Mouse (Mus musculus): Measurements from ENCODE around the gene Chst3. TPM values are rescaled to one million over a fixed set of nuclear protein-coding genes. Genes with fewer than 3 reads are reported as not detected.
"Not testable (repeated sequence)": the region's sequence is repeated elsewhere in the genome, so short reads cannot be mapped to it uniquely, and the experiment has no call there.

Gene Chst3
- total RNA-seq, 2 experiments from 2014 or later, result 1.6 to 1.8 TPM

GRCm38 (mm10) chr10:60240416-60240815 lies 21.4 kb upstream of the Chst3 start:
- no peak for DNase-seq (ENCODE audit: extremely low spot score in 1 of 2, low spot score in 2 of 2)
- intact Hi-C loops (cut with DNase I), result no loop called here

DNA sequence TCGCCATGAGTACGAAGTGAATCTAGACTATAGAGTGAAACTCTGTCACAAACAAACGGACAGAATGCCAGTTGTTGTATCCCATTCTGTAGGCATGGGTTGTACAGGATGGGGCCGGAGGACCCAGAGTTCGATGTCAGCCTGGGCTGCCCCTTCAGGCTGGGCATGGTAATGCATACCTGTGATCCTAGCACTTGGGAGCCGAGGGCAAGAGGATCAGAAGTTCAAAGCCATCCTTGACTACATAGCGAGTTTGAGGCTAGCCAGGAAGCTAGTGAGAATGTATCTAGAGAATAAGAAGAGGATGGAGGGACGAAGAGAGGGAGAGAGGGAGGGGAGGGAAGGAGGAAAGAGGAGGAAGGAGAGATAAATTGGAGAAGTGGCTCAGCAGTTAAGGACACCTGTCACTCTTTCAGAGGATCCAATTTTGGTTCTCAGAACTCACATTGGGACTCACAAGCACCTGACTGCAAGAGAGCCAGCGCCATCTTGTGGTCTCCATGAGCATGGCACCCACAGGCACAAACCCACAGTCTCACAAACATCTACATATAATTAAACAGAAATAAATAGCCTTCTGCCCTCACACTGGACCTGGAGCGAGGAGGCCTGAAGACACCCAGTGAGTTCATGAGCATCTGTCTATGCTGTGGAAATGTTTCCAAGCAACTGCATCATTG lies 18.6 kb upstream of the Chst3 start:
- peak in 1 of 2 experiments; percentile 56 for DNase-seq (ENCODE audit: extremely low spot score in 1 of 2, low spot score in 2 of 2)
- intact Hi-C loops (cut with DNase I), result no loop called here

GRCm38 (mm10) chr10:60235876-60236275 lies 16.8 kb upstream of the Chst3 start:
- intact Hi-C loops (cut with DNase I), result not testable (repeated sequence)

GRCm38 (mm10) chr10:60234006-60234405 lies 14.9 kb upstream of the Chst3 start:
- intact Hi-C loops (cut with DNase I), result no loop called here
- no peak for DNase-seq (ENCODE audit: extremely low spot score in 1 of 2, low spot score in 2 of 2)

More at GRCm38 (mm10) chr10:60235876-60236275, 16.8 kb upstream of the Chst3 start:
- not testable (repeated sequence) for DNase-seq (ENCODE audit: extremely low spot score in 1 of 2, low spot score in 2 of 2)

- intact Hi-C loops (cut with DNase I), result no loop called here
- no peak for DNase-seq (ENCODE audit: extremely low spot score in 1 of 2, low spot score in 2 of 2)
Measured at GRCm38 (mm10) chr10:60230321-60231088, 11.4 kb upstream of the Chst3 start.

DNA sequence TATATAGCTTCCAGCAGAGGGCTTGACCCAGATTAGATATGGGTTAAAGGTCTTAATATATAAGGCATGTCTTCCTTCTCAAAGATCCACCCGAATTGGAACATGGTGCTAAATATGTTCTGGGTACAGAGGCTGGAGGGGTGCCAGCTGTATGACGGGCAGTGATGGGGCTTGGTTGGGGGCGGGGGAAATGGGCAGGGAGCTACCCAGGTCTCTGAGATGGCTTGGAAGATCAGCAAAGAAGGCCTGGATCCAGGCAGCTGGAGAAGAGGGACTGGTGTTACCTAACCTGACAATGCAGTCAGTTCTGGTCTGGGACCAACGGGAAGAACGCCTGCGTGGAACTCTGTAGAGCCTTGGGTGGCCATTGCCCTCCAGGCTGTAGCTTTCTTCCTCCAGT lies 10.1 kb upstream of the Chst3 start:
- intact Hi-C loops (cut with DNase I), result loop anchor here (5.0 kb wide), 1 partner anchor 37 kb away; no protein-coding TSS in a partner anchor
- DNase-seq (ENCODE audit: extremely low spot score in 1 of 2, low spot score in 2 of 2), result no peak

GRCm38 (mm10) chr10:60227666-60228065 lies 8.6 kb upstream of the Chst3 start:
- DNase-seq (ENCODE audit: extremely low spot score in 1 of 2, low spot score in 2 of 2), result no peak
- intact Hi-C loops (cut with DNase I), result loop anchor here (5.0 kb wide), 1 partner anchor 35 kb away; no protein-coding TSS in a partner anchor

GRCm38 (mm10) chr10:60224601-60225000 lies 5.5 kb upstream of the Chst3 start:
- intact Hi-C loops (cut with DNase I), result no loop called here
- no peak for DNase-seq (ENCODE audit: extremely low spot score in 1 of 2, low spot score in 2 of 2)

GRCm38 (mm10) chr10:60221571-60222259 lies 2.7 kb upstream of the Chst3 start:
- DNase-seq (ENCODE audit: extremely low spot score in 1 of 2, low spot score in 2 of 2); intact Hi-C loops (cut with DNase I): not testable (repeated sequence)

DNA sequence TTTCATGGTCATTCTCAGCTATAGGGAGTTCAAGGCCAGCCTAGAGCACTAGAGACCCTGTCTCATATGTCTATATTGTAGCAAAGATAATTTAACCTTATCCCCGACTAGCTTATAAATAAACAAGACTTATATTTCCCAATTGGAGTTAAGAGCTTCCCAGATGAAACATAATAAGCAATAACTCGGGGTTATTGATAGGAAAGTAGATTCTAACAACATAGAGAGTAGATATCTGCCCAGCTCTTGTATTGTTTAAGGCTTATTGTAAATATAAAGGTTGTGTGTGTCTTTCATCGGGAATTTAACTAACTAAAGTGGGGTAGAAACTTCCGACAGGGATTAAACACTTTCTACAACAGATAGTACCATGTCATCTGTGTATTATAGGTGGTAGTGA lies 1.5 kb upstream of the Chst3 start:
- intact Hi-C loops (cut with DNase I), result no loop called here
- DNase-seq (ENCODE audit: extremely low spot score in 1 of 2, low spot score in 2 of 2), result no peak

DNA sequence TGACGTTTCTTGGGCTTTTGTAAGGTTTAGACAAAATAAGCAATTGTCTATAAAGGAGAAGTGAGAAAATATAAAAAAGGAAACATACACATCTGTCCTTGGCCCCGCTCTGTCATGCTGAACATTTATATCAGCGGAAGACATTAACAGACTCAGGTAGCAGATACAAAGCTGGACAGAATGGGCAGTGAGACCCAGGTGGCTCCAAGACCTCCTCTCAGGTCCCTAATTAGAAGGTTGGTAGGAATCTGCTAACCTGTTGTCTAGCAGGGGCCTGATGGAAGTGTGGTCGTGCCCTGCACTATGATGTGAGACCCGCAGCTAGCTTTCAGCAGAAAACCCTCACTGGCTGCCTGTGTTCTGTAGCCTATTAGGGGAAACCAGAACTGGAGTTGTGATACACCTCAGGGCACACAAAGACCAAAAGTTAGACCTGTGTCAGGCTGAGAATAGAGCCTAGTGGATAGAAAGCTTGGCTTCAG lies 1.0 kb upstream of the Chst3 start:
- DNase-seq (ENCODE audit: extremely low spot score in 1 of 2, low spot score in 2 of 2), result no peak
- intact Hi-C loops (cut with DNase I), result no loop called here

- intact Hi-C loops (cut with DNase I), result no loop called here
- DNase-seq (ENCODE audit: extremely low spot score in 1 of 2, low spot score in 2 of 2), result no peak
Measured at GRCm38 (mm10) chr10:60218033-60218590, 948 bp downstream of the Chst3 start.

- intact Hi-C loops (cut with DNase I), result no loop called here
- no peak for DNase-seq (ENCODE audit: extremely low spot score in 1 of 2, low spot score in 2 of 2)
Measured at GRCm38 (mm10) chr10:60216331-60217095, 2.5 kb downstream of the Chst3 start.

GRCm38 (mm10) chr10:60215077-60215960 lies 3.7 kb downstream of the Chst3 start:
- intact Hi-C loops (cut with DNase I), result no loop called here
- peak in 1 of 2 experiments; percentile 62 for DNase-seq (ENCODE audit: extremely low spot score in 1 of 2, low spot score in 2 of 2)

DNA sequence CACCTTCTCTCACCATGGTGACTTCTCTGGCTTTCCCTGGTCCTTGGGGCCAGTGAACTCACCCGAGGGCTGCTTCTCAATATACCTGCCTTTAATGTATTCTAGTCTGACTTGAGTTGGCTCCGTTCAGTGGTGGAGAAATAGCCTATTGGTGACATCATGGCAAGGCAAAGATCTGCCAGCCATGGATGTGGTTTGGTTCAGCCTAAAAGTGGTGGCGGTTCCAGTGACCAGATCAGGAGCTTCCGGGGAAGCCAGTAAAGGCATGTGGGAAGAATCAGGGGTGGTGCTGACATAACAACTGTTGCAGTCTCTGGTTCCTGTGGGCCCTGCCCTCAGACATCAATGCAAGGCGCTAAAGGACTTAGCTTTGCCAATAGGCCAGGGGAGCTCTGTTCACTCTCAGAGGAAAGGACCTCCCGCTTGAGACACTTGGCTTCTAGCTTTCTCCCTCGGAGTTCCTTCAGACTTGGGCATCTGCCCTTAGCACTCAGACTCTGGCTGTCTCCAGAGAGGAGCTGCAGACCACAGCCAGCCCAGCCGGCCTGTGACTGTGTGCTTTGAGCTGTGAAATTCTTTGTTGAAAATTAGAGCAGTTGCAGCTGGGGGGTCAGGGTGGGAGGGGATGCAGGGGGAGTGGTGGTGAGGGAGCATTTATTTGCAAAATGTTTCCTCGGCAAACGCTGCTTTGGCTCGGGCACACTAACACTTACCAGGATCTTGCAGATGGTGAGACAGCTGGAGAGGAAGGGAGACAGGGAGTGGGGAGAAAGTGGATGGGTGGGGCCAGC lies 6.3 kb downstream of the Chst3 start:
- DNase-seq (ENCODE audit: extremely low spot score in 1 of 2, low spot score in 2 of 2), result no peak

DNA sequence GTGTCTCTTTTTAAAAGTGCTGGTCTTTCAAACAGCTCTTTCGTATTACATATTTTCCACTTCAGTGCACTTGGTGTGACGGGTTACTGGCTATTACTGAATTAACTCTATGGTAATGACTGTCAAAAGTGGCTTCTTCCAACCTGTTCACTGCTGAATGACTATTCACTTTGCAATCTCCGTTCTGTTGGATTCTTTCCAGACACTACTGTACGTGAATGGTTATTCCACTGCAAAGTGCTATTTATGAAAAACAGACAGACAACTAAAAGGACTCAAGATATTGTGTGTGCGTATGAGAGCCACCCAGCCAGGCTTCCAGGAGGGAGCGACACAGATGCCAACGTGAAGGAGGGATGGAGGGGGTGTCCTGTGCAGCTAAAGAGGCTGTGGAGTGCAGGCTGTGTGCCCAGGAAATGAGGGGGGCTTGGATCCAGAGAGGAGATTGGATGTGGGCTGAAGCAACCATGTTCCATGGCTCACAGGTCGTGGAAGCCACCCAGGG lies 7.5 kb downstream of the Chst3 start:
- intact Hi-C loops (cut with DNase I), result no loop called here
- no peak for DNase-seq (ENCODE audit: extremely low spot score in 1 of 2, low spot score in 2 of 2)

More for the DNA sequence above, 6.3 kb downstream of the Chst3 start:
- intact Hi-C loops (cut with DNase I), result no loop called here

DNA sequence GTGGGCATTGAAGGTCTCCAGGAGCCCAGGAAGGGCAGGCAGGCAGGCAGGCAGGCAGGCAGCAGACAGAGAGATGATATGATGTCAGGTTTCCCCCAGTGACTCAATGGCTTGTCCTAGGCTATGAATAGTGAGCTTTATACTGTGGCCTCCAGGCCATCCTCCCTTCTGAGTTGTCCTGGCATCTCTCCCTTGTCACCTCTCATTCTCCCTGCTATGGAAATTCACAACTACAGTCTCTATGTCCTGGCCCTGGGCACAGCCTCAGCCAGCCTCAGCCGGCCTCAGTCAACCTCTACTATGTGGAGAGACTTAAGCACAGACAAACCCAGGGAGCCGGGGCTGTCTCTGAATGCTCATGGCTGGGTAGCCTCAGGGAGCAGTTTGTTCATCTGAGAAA lies 8.6 kb downstream of the Chst3 start:
- intact Hi-C loops (cut with DNase I), result no loop called here
- DNase-seq (ENCODE audit: extremely low spot score in 1 of 2, low spot score in 2 of 2), result no peak

Data from left cerebral cortex, postnatal 10 days (tissue).